Comparison of ENCODE assay signal across 7 mouse cellular contexts in genomic region chr3:63868285-63868684, GRCm38 (mm10). TPM values are rescaled to one million over a fixed set of nuclear protein-coding genes. Genes with fewer than 3 reads are reported as not detected.
DNase-seq lines count a peak whose midpoint lies in the region; ATAC-seq and TF ChIP-seq lines count a peak whose summit lies in the region.

No protein-coding gene starts in this region.

- H3K9ac ChIP-seq in hindbrain, embryonic 11.5 days (ENCODE audit: low read depth, low read length) = no peak overlapping the region
- no peak overlapping the region for H3K9ac ChIP-seq in hindbrain, embryonic 13.5 days
- no peak overlapping the region for H3K9ac ChIP-seq in lung, embryonic 14.5 days

- DNase-seq in hindbrain, embryonic 11.5 days (ENCODE audit: low spot score) = peak; percentile 61
- DNase-seq in A20 (ENCODE audit: low read depth, low spot score) (peak; percentile 4), NIH3T3 (ENCODE audit: low read depth) (peak; percentile 76)
- DNase-seq in gastrocnemius, postnatal 14 days = peak; percentile 10
- peak; percentile 82 for DNase-seq in lung, embryonic 14.5 days

- H3K4me1 ChIP-seq in hindbrain, embryonic 11.5 days (replicated peaks; ENCODE audit: control insufficient read depth, insufficient read depth, low read length) = 0 out of 2 replicates have a peak, but pooled peaks cover 4% of the 10 kb centered on the region
- H3K4me1 ChIP-seq in hindbrain, embryonic 13.5 days (replicated peaks) = peaks cover 16% of the 10 kb centered on the region; the same call in 1 of the 2 replicates
- H3K4me1 ChIP-seq in lung, embryonic 14.5 days (ENCODE audit: insufficient read depth) = no peaks in the 10 kb centered on the region

- no peak overlapping the region for H3K27ac ChIP-seq in hindbrain, embryonic 11.5 days (ENCODE audit: low read depth, low read length)
- no peak overlapping the region for H3K27ac ChIP-seq in hindbrain, embryonic 13.5 days
- no peak overlapping the region for H3K27ac ChIP-seq in lung, embryonic 14.5 days (ENCODE audit: low read depth)

- no peaks in the 10 kb centered on the region for H3K9me3 ChIP-seq in hindbrain, embryonic 11.5 days (ENCODE audit: control insufficient read depth, low read length)
- H3K9me3 ChIP-seq in hindbrain, embryonic 13.5 days = no peaks in the 10 kb centered on the region
- H3K9me3 ChIP-seq in lung, embryonic 14.5 days (ENCODE audit: low read depth, low read length) = no peaks in the 10 kb centered on the region

- intact Hi-C loops in gastrocnemius, postnatal 14 days (cut with DNase I; ENCODE audit: low total_unique reads) = loop anchor here (5.0 kb wide), 1 partner anchor 296 kb away; no protein-coding TSS in a partner anchor

- 74% methylated on average over 1 of the region's 1 CpGs for WGBS in hindbrain, embryonic 11.5 days
- 79% methylated on average over 1 of the region's 1 CpGs for WGBS in hindbrain, embryonic 13.5 days
- 32% methylated on average over 1 of the region's 1 CpGs for WGBS in lung, embryonic 14.5 days

- H3K4me3 ChIP-seq in hindbrain, embryonic 11.5 days (ENCODE audit: low read depth, low read length) = no peak overlapping the region
- no peak overlapping the region for H3K4me3 ChIP-seq in hindbrain, embryonic 13.5 days
- no peak overlapping the region for H3K4me3 ChIP-seq in lung, embryonic 14.5 days (ENCODE audit: low read depth, low read length)

- ATAC-seq in hindbrain, embryonic 11.5 days (ENCODE audit: low FRiP score) = no peak
- no peak for ATAC-seq in hindbrain, embryonic 13.5 days (ENCODE audit: low FRiP score)
- no peak for ATAC-seq in lung, embryonic 14.5 days (ENCODE audit: insufficient read depth)
- no peak for ATAC-seq in megakaryocyte-erythroid progenitor cell, adult 5-6 weeks (replicated peaks; ENCODE audit: low FRiP score, low TSS enrichment, poor library complexity, severe bottlenecking)

- H3K4me2 ChIP-seq in hindbrain, embryonic 11.5 days (replicated peaks; ENCODE audit: low read depth, low read length) = no peak overlapping the region
- H3K4me2 ChIP-seq in hindbrain, embryonic 13.5 days = no peak overlapping the region
- H3K4me2 ChIP-seq in lung, embryonic 14.5 days = no peak overlapping the region

- no peaks in the 10 kb centered on the region for H3K36me3 ChIP-seq in hindbrain, embryonic 11.5 days (ENCODE audit: control insufficient read depth, insufficient read depth, low read length)
- no peaks in the 10 kb centered on the region for H3K36me3 ChIP-seq in hindbrain, embryonic 13.5 days
- H3K36me3 ChIP-seq in lung, embryonic 14.5 days (ENCODE audit: insufficient read depth) = no peaks in the 10 kb centered on the region

- peak; percentile 45; the same call in 1 of the 2 replicates for TF ChIP-seq CTCF in lung, embryonic 14.5 days (IDR thresholded peaks at IDR 0.05; ENCODE audit: low read depth)

- no peaks in the 10 kb centered on the region for H3K27me3 ChIP-seq in hindbrain, embryonic 11.5 days (ENCODE audit: control insufficient read depth, insufficient read depth, low read length)
- no peaks in the 10 kb centered on the region for H3K27me3 ChIP-seq in hindbrain, embryonic 13.5 days
- H3K27me3 ChIP-seq in lung, embryonic 14.5 days (ENCODE audit: insufficient read depth, low read length) = no peaks in the 10 kb centered on the region

RNA-seq across cellular contexts. Expression of gene Plch1, which starts 31.0 kb away (rescaled TPM):
- 34.6 and 40.3 TPM in 2 replicates for polyA plus RNA-seq in hindbrain, embryonic 11.5 days (2014; fragmentation: Nextera tagmentation; extraction: Ambion mirVana)
- polyA plus RNA-seq in hindbrain, embryonic 13.5 days (2015; fragmentation: Nextera tagmentation; extraction: Ambion mirVana) = 11.1 and 12.2 TPM in 2 replicates
- total RNA-seq in gastrocnemius, postnatal 14 days (2021) = under 1 TPM in 1 of 2 experiments, not detected in 1; 0.10 TPM
- 7.3 and 7.5 TPM in 2 replicates for polyA plus RNA-seq in lung, embryonic 14.5 days (2014; fragmentation: Nextera tagmentation; extraction: Ambion mirVana)
- total RNA-seq in megakaryocyte-erythroid progenitor cell, adult 5-6 weeks (2014; fragmentation: Nextera tagmentation) = not detected in 2 replicates
- total RNA-seq in megakaryocyte-erythroid progenitor cell, adult 5-6 weeks (2017) = not detected in 2 replicates

Comparison
In these comparisons a context has a peak if more than half of its experiments do, and no peak if none do; other contexts are left out.
1. DNase-seq: peak in every context shown above with its lines; median percentile 82 in lung, embryonic 14.5 days; 76 in NIH3T3; 61 in hindbrain, embryonic 11.5 days; 10 in gastrocnemius, postnatal 14 days; 4 in A20.